Mouse (Mus musculus) telencephalon, adult 2 months (tissue): ENCODE data around the gene Bex4.

ENCODE experiments used
- DNase-seq: peaks from one replicate; pipeline ENCODE4 v3.0.0-alpha.2; 2011; ENCODE audit warnings: low read depth, low spot score

Gene Bex4

GRCm38 (mm10) chrX:136183107-136183506, 44.3 kb downstream of the Bex4 start:
- DNase-seq, result no peak
